Mouse (Mus musculus) kidney, postnatal 25 days (tissue): ENCODE measurements around the gene Pdgfb.

Experiments used
- DNase-seq, 2 experiments: peaks; one replicate each; pipeline ENCODE4 v3.0.0; 2021; ENCODE audit warnings: mixed read lengths in 2 of 2

Gene Pdgfb

GRCm38 (mm10) chr15:79952504-79953231, 62.1 kb downstream of the Pdgfb start:
- DNase-seq, result peak; percentile 86 to 88

GRCm38 (mm10) chr15:79951730-79952503, 62.9 kb downstream of the Pdgfb start:
- peak; percentile 78 to 91 for DNase-seq

GRCm38 (mm10) chr15:79951226-79951625, 63.6 kb downstream of the Pdgfb start:
- DNase-seq, result no peak

GRCm38 (mm10) chr15:79950250-79951025, 64.3 kb downstream of the Pdgfb start:
- DNase-seq, result peak; percentile 82 to 88

DNA sequence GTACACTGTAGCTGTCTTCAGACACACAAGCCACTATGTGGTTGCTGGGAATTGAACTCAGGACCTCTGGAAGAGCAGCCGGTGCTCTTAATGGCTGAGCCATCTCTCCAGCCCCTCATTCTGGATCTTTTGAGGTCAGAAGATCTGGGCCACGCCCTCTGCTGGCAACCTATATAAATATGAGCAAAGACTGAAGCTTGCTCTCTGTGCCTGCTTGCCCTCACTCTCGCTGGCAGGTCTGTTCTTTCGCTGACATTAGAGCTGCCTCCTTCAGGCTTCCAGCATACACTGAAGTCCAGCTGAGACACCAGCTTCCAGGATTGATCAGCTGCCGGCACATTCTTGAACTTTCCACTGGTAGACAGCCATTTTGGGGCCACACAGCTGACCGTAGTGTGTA, 67.1 kb downstream of the Pdgfb start:
- no peak for DNase-seq

GRCm38 (mm10) chr15:79946790-79947189, 68.0 kb downstream of the Pdgfb start:
- DNase-seq, result peak in 1 of 2 experiments; percentile 51

- peak; percentile 90 to 94 for DNase-seq
Measured at GRCm38 (mm10) chr15:79946022-79946421, 68.8 kb downstream of the Pdgfb start.
